Mouse (Mus musculus): Measurements from ENCODE around the gene Myo1h. TPM values are rescaled to one million over a fixed set of nuclear protein-coding genes. Genes with fewer than 3 reads are reported as not detected.

Myo1h gene
- total RNA-seq, 2 experiments from 2014 or later, result 0.39 TPM; not detected in 1

DNA sequence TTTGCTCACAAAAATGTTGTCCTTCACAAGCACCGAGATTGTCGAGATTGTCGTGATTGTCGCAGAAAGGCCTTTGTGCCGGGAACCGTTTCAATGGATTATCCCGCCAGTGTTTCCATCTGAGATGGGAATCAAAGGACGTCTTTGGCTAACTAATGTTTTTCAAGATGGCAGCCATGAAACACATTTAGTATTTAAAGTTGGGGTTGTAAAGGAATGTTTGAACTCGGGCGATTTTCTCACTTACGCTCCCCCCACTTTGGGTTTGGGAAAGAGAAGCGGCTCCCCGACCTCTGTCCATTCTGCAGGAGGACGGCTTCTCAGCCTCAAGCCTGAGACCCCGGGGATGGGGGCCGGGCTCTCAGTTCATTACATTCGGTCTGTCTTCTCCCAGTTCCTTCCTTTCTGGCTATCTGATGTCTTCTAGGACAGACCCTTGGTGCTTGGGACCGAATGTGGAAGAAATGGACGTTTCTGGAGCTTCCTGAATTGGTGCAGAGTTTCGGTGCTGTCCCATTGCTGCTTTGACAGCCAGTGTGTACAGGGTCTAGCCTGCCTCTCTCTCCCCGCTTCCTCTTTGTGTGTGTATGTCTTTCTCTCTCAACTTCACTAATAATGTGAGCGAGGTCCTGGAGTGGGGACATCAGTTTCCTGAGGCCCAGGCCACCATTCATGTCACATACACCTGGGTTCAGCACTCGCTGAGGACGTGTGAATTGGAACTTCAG lies 11.1 kb downstream of the Myo1h start:
- no peak for TF ChIP-seq CTCF (IDR thresholded peaks at IDR 0.05)
- intact Hi-C loops (cut with DNase I), result no loop called here
- Histone ChIP-seq H3K4me3 (no peak overlapping the region), H3K27ac (no peak overlapping the region)
- no peak for DNase-seq

DNA sequence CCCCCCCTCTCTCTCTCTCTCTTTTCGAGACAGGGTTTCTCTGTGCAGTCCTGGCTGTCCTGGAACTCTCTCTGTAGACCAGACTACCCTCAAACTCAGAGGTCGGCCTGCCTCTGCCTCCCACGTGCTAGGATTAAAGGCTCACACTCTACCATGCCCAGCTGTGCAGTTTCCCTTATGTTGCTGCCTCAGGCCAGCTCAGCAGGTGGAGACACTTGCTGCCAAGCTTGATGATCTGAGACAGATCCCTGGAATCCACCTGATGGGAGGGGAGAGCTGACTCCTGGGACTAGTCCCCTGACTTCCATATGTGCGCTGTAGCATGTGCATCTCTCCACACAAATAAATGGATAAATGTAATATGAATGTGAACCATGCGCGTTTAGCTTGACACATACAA lies 14.2 kb downstream of the Myo1h start:
- no peak for DNase-seq

DNA sequence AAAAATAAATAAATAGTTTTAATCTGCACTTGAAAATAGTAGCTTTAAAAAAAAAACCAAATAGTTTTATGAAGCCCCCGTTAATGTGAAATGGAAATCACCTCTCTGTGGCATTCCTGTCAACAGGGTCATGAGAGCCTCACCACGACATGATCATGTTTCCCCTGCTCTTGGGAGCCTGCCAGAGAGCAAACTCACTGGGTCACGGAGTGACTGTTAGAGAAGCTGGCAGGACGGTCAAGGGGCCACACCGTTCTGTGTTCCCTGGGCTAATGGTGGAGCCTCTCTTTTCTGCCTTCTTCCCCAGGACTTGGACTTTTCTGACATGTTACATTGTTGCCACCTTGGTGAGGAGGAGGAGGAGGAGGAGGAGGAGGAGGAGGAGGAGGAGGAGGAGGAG lies 17.5 kb downstream of the Myo1h start:
- peak; percentile 70 for DNase-seq

More for the DNA sequence above, 14.2 kb downstream of the Myo1h start:
- no peak overlapping the region for H3K27ac ChIP-seq
- intact Hi-C loops (cut with DNase I), result no loop called here
- no peak for TF ChIP-seq CTCF (IDR thresholded peaks at IDR 0.05)
- H3K4me3 ChIP-seq, result no peak overlapping the region

DNA sequence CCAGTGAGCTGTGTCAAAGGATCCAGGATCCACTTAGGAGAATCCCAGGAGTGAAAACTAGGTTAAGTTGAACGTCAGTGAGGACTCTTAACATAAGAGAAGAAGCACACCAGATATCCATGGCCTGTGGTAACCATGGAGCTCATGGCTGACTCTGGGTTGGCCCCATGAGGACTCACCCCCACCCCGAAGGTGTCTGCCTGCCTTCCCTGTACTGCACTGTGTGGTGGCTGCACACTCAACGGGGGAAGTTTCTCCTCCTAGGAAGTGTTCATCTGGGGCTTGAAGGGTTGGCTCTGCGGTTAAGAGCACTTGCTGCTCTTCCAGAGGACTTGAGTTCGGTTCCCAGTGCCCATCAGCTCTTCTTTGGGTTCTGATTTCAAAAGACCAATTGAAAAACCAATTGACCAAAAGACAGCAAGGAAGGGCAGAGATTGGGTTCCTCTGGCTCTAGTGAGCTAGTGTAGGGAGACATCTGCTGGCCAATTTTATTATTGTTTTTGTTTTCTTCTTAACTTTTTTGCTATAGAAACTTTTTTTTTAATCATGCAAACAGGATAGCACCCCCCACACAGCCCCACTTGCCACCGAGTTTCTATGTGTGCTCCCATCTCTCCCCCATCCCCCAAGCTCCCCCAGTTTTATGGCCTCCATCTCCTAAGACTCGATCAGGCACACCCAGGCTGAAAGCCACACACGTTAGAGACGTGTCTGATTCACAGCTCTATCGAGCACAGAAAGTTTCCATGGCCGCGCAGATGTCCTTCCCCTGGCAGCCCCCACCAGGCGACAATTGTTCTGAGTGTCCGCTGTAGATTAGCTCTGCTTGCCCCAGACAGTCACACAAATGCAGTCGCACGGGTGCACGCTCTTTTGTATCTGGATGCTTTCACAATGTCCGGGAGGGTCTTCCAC lies 20.1 kb downstream of the Myo1h start:
- H3K4me3 ChIP-seq, result no peak overlapping the region
- no peak for DNase-seq

More for the DNA sequence above, 17.5 kb downstream of the Myo1h start:
- Histone ChIP-seq H3K27ac (no peak overlapping the region), H3K4me3 (no peak overlapping the region)
- TF ChIP-seq CTCF (IDR thresholded peaks at IDR 0.05), result no peak
- intact Hi-C loops (cut with DNase I), result loop anchor here (5.0 kb wide), 1 partner anchor 254 kb away; no protein-coding TSS in a partner anchor

DNA sequence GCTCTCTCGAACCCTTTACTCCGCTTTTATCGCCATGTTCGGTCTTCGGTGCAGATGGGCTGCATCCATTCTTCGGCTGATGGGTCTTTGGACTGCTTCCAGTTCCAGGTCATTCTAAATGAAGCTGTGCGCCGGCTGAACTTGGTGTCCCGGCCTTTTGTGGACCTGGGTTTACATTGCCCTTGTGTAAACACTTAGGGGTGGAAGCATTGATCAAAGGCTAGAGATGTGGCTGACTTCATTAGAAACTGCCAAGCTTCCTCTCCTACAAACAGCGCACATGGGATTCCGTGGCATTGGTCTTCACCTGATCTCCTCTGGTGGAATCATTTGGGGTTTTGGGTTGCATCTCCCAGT lies 20.7 kb downstream of the Myo1h start:
- no peak for TF ChIP-seq CTCF (IDR thresholded peaks at IDR 0.05)
- DNase-seq, result no peak
- intact Hi-C loops (cut with DNase I), result loop anchor here (1.0 to 10.0 kb wide), 4 partner anchors 62 to 355 kb away; partner anchors contain the start of genes Kctd10 and Ube3b
- Histone ChIP-seq H3K27ac (no peak overlapping the region), H3K4me3 (no peak overlapping the region)

More for the DNA sequence above, 20.1 kb downstream of the Myo1h start:
- intact Hi-C loops (cut with DNase I), result loop anchor here (1.0 to 5.0 kb wide), 2 partner anchors 62 to 257 kb away; no protein-coding TSS in a partner anchor
- peak; percentile 80 for TF ChIP-seq CTCF (IDR thresholded peaks at IDR 0.05)
- no peak overlapping the region for H3K27ac ChIP-seq

DNA sequence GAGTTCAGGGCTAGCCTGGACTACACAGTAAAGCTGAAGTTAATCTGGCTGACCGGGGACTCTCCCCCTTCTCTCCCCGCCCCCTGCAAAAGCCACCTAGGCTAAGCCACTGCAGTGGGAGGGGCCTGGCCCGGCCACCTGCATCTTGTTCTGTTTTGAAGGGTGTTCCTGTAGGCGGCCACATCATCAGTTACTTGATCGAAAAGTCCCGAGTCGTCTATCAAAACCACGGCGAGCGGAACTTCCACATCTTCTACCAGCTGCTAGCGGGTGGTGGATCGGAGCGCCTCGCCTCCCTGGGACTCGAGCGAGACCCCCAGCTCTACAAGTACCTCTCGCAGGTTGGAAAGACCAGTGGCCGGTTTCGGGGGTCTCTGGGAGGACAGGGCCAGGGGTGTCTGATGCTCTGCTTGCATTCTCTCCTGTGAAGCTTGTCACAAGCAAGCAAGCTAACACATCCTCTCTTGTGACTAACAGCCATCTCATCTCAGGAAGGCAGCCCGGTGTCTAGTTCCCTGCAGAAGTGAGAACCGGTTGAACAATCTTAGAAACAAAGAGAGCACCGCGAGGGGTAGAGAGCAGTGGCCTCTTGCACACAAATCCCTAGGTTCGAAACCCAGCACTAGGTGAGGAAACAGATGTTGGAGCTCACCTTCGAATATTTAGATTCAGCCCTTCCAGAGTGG lies 34.3 kb downstream of the Myo1h start:
- H3K4me3 ChIP-seq, result no peak overlapping the region
- intact Hi-C loops (cut with DNase I), result no loop called here
- TF ChIP-seq CTCF (IDR thresholded peaks at IDR 0.05), result no peak
- H3K27ac ChIP-seq, result no peak overlapping the region
- DNase-seq, result no peak

DNA sequence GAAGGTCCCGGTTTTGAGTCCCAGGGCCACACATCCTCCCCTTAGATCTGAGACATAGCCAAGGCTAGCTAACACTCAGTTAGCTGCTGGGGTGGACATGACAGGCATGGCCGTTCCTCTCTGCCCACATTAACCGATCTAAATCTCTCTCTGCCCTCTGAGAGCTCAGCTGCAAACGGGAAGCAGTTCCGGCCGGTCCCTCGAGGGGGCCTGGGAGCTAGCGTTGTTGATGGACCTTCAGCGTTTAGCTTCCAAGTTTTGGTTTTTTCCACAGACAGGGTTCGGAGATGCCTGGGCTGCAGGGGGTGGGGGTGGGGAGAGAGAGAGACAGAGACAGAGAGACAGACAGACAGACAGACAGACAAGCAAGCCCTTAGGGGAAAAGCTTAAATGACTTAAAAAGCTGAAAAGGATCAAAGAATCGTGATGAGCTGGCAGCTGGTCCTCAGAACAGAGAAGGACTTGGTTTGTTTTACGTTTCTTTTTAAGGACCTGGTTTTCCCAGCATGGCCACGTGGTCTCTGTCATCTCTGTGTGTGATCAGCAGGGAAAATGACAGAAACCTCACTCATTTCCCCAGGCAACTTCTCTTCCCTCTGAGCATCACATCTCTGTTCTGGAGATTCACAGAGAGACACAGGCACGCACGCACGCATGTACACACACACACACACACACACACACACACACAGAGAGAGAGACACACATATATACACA lies 35.0 kb downstream of the Myo1h start:
- intact Hi-C loops (cut with DNase I), result no loop called here
- TF ChIP-seq CTCF (IDR thresholded peaks at IDR 0.05), result peak; percentile 46
- peak; percentile 39 for DNase-seq

DNA sequence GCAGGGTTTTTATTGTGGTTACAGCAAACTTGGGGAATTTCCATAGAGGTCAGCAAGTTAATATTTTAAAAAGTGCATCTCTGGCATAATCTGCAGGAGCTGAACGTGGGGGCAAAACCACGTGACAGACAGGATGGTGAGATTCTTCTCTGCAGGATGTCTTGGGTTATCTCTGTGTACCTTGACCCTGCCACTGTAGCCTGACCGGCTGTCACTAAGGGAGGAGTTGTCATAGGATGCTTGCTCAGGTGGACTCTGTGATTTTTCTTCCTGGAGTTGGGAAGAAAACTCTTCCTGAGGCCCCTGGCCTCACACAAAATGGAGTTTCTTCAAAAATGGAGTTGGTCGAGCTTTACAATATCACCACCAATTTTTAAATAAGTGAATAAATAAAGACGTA lies 54.0 kb downstream of the Myo1h start:
- intact Hi-C loops (cut with DNase I), result no loop called here
- no peak overlapping the region for H3K4me3 ChIP-seq
- DNase-seq, result no peak
- no peak overlapping the region for H3K27ac ChIP-seq
- TF ChIP-seq CTCF (IDR thresholded peaks at IDR 0.05), result no peak

More for the DNA sequence above, 35.0 kb downstream of the Myo1h start:
- no peak overlapping the region for H3K27ac ChIP-seq
- H3K4me3 ChIP-seq, result no peak overlapping the region

DNA sequence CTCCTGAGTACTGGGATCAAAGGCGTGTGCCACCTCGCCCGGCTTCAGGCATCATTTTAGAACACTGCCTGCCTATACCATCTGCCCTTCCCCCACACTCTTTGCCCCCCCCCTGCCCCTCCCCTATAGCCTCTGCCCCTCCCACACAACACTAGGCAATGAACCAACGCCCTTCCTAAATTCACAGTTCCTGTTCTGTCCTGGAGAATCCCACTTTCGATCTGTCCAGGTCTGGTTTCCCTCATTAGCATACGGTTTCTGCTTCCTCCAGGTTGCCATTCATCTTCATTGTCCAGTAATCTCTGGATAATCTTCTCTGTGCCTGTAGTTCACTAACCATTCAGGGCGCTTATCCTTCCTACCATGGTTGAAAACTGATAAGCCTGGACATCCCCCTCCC lies 54.6 kb downstream of the Myo1h start:
- intact Hi-C loops (cut with DNase I), result no loop called here
- no peak overlapping the region for H3K4me3 ChIP-seq
- DNase-seq, result no peak
- no peak overlapping the region for H3K27ac ChIP-seq
- TF ChIP-seq CTCF (IDR thresholded peaks at IDR 0.05), result no peak

DNA sequence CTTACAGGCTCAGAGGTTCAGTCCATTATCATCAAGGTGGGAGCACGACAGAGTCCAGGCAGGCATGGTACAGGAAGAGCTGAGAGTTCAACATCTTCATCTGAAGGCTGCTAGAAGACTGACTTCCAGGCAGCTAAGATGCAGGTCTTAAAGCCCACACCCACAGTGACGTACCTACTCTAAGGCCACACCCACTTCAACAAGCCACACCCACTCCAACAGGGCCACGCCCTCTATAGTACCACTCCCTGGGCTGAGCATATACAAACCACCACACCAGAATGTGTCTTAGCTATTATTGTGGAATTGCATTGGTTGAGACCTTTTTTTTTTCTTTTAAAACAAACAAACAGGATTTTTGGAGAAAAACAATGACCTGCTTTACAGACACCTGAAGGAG lies 56.6 kb downstream of the Myo1h start:
- Histone ChIP-seq H3K4me3 (no peak overlapping the region), H3K27ac (no peak overlapping the region)
- intact Hi-C loops (cut with DNase I), result no loop called here
- TF ChIP-seq CTCF (IDR thresholded peaks at IDR 0.05), result no peak
- DNase-seq, result no peak

DNA sequence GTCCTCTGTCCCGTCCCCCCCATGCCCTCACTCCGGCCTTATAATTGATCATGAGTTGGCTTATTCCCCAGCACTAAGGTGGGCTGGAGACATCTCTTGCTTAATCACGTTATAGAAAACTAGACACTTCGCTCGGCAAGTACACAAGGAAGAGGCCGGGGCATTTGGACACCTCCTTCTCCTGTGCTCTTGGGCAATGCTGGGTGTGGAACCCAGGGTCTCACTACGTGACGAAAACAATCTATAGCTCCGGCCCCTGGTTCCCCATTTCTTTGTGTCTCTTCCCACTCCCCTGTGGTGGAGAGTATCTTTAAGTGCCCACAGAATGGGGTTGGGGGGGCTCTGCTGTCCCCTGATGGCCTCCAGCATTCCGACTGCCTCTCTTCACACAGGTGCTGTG lies 58.0 kb downstream of the Myo1h start:
- intact Hi-C loops (cut with DNase I), result no loop called here
- Histone ChIP-seq H3K4me3 (no peak overlapping the region), H3K27ac (no peak overlapping the region)
- no peak for TF ChIP-seq CTCF (IDR thresholded peaks at IDR 0.05)
- DNase-seq, result no peak

DNA sequence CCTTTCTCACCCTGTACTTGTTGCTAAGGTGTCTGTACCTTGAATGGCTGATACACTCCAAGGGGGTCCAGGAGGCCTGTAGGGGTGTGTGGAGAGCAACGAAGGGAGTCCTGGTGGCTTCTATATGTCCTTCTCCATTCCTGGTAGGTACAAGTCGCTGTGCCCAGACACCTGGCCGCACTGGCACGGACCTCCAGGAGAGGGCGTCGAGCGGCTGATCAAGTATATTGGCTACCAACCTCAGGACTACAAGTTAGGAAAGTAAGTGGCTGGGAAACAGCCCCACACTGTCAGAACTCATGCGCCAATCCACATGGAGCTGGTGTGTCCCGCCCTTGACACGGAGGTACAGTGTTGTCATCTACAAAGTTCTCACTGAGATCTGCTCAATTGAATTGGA lies 62.5 kb downstream of the Myo1h start:
- TF ChIP-seq CTCF (IDR thresholded peaks at IDR 0.05), result peak; percentile 21; the same call in 1 of the 2 replicates
- no peak for DNase-seq
- no peak overlapping the region for H3K4me3 ChIP-seq
- intact Hi-C loops (cut with DNase I), result no loop called here
- H3K27ac ChIP-seq, result no peak overlapping the region
